Mouse (Mus musculus): ENCODE measurements around the gene Kcnq5. TPM values are rescaled to one million over a fixed set of nuclear protein-coding genes. Genes with fewer than 3 reads are reported as not detected.
A peak's percentile ranks its signal among the peaks of the same experiment; 100 is the strongest.

The Kcnq5 gene
- polyA plus RNA-seq, 1 experiment from 2014 or later = 4.4 TPM

GRCm38 (mm10) chr1:21634013-21634412, 327.7 kb downstream of the Kcnq5 start:
- H3K27ac ChIP-seq (replicated peaks in 1 of 2; ENCODE audit: control insufficient read depth in 1 of 2, insufficient read depth in 1 of 2, low read depth in 2 of 2, low read length in 2 of 2) = no peak overlapping the region
- ATAC-seq (ENCODE audit: insufficient number of reproducible peaks, insufficient read depth, low FRiP score, low read depth) = no peak
- no peak overlapping the region for H3K4me2 ChIP-seq (ENCODE audit: low read length)
- no peaks in the 10 kb centered on the region for H3K27me3 ChIP-seq (ENCODE audit: control insufficient read depth, insufficient read depth, low read length)
- H3K9me3 ChIP-seq (ENCODE audit: control insufficient read depth, low read length) = no peaks in the 10 kb centered on the region
- no peak overlapping the region for H3K4me3 ChIP-seq (ENCODE audit: control insufficient read depth in 1 of 2, insufficient read depth in 1 of 2, low read depth in 1 of 2, low read length in 2 of 2)
- peaks cover 0 to 3% of the 10 kb centered on the region in 2 experiments; a peak in 1 of 4 replicates for H3K4me1 ChIP-seq (ENCODE audit: control insufficient read depth in 2 of 2, insufficient read depth in 2 of 2, low read length in 2 of 2)
- 28% methylated on average over 1 of the region's 1 CpGs for WGBS
- H3K9ac ChIP-seq (ENCODE audit: low read length) = no peak overlapping the region
- no peaks in the 10 kb centered on the region for H3K36me3 ChIP-seq (ENCODE audit: control insufficient read depth, insufficient read depth, low read length)

GRCm38 (mm10) chr1:21622455-21622854, 339.3 kb downstream of the Kcnq5 start:
- WGBS = 90% methylated on average over 2 of the region's 2 CpGs
- Histone ChIP-seq H3K4me1 (ENCODE audit: control insufficient read depth in 2 of 2, insufficient read depth in 2 of 2, low read length in 2 of 2) (no peaks in the 10 kb centered on the region), H3K9me3 (ENCODE audit: control insufficient read depth, low read length) (no peaks in the 10 kb centered on the region), H3K4me2 (ENCODE audit: low read length) (no peak overlapping the region), H3K36me3 (ENCODE audit: control insufficient read depth, insufficient read depth, low read length) (no peaks in the 10 kb centered on the region), H3K9ac (ENCODE audit: low read length) (no peak overlapping the region), H3K27ac (replicated peaks in 1 of 2; ENCODE audit: control insufficient read depth in 1 of 2, insufficient read depth in 1 of 2, low read depth in 2 of 2, low read length in 2 of 2) (no peak overlapping the region), H3K27me3 (ENCODE audit: control insufficient read depth, insufficient read depth, low read length) (no peaks in the 10 kb centered on the region), H3K4me3 (ENCODE audit: control insufficient read depth in 1 of 2, insufficient read depth in 1 of 2, low read depth in 1 of 2, low read length in 2 of 2) (no peak overlapping the region)
- no peak for ATAC-seq (ENCODE audit: insufficient number of reproducible peaks, insufficient read depth, low FRiP score, low read depth)

GRCm38 (mm10) chr1:21622039-21622438, 339.7 kb downstream of the Kcnq5 start:
- WGBS = 68% methylated on average over 1 of the region's 1 CpGs
- Histone ChIP-seq H3K27me3 (ENCODE audit: control insufficient read depth, insufficient read depth, low read length) (no peaks in the 10 kb centered on the region), H3K4me2 (ENCODE audit: low read length) (no peak overlapping the region), H3K36me3 (ENCODE audit: control insufficient read depth, insufficient read depth, low read length) (no peaks in the 10 kb centered on the region), H3K9me3 (ENCODE audit: control insufficient read depth, low read length) (no peaks in the 10 kb centered on the region), H3K27ac (replicated peaks in 1 of 2; ENCODE audit: control insufficient read depth in 1 of 2, insufficient read depth in 1 of 2, low read depth in 2 of 2, low read length in 2 of 2) (no peak overlapping the region), H3K4me1 (ENCODE audit: control insufficient read depth in 2 of 2, insufficient read depth in 2 of 2, low read length in 2 of 2) (no peaks in the 10 kb centered on the region), H3K9ac (ENCODE audit: low read length) (no peak overlapping the region), H3K4me3 (ENCODE audit: control insufficient read depth in 1 of 2, insufficient read depth in 1 of 2, low read depth in 1 of 2, low read length in 2 of 2) (no peak overlapping the region)
- ATAC-seq (ENCODE audit: insufficient number of reproducible peaks, insufficient read depth, low FRiP score, low read depth) = no peak

GRCm38 (mm10) chr1:21618712-21619111, 343.0 kb downstream of the Kcnq5 start:
- H3K4me3 ChIP-seq (ENCODE audit: control insufficient read depth in 1 of 2, insufficient read depth in 1 of 2, low read depth in 1 of 2, low read length in 2 of 2) = no peak overlapping the region
- no peak overlapping the region for H3K9ac ChIP-seq (ENCODE audit: low read length)
- H3K27ac ChIP-seq (replicated peaks in 1 of 2; ENCODE audit: control insufficient read depth in 1 of 2, insufficient read depth in 1 of 2, low read depth in 2 of 2, low read length in 2 of 2) = no peak overlapping the region
- no peaks in the 10 kb centered on the region for H3K27me3 ChIP-seq (ENCODE audit: control insufficient read depth, insufficient read depth, low read length)
- peaks cover 2 to 6% of the 10 kb centered on the region in 2 experiments; a peak in 3 of 4 replicates for H3K4me1 ChIP-seq (ENCODE audit: control insufficient read depth in 2 of 2, insufficient read depth in 2 of 2, low read length in 2 of 2)
- WGBS = 91% methylated on average over 3 of the region's 3 CpGs
- H3K9me3 ChIP-seq (ENCODE audit: control insufficient read depth, low read length) = no peaks in the 10 kb centered on the region
- H3K4me2 ChIP-seq (ENCODE audit: low read length) = no peak overlapping the region
- ATAC-seq (ENCODE audit: insufficient number of reproducible peaks, insufficient read depth, low FRiP score, low read depth) = no peak
- no peaks in the 10 kb centered on the region for H3K36me3 ChIP-seq (ENCODE audit: control insufficient read depth, insufficient read depth, low read length)

DNA sequence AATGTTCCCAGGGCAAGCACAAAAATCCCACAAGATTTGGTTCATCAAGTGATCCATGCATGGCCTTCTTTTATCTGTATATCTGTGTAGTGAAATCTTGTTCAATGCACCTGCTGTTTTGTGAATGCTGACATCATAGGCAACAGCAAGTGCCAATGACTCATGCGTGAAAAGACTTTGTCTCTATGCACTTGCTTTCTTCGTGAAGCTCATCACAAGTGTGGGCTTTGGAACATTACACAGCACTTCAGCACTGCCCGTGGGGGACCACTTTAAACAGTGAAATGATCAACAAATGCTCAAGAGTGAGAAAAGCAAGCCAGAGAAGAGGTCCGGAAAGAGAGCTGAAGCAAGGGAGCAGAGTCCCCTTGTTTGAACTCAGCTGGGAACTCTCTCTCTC, 345.1 kb downstream of the Kcnq5 start:
- Histone ChIP-seq H3K9me3 (ENCODE audit: control insufficient read depth, low read length) (no peaks in the 10 kb centered on the region), H3K27me3 (ENCODE audit: control insufficient read depth, insufficient read depth, low read length) (no peaks in the 10 kb centered on the region), H3K36me3 (ENCODE audit: control insufficient read depth, insufficient read depth, low read length) (no peaks in the 10 kb centered on the region), H3K4me1 (ENCODE audit: control insufficient read depth in 2 of 2, insufficient read depth in 2 of 2, low read length in 2 of 2) (peaks cover 2 to 12% of the 10 kb centered on the region in 2 experiments; a peak in 3 of 4 replicates), H3K27ac (replicated peaks in 1 of 2; ENCODE audit: control insufficient read depth in 1 of 2, insufficient read depth in 1 of 2, low read depth in 2 of 2, low read length in 2 of 2) (no peak overlapping the region), H3K4me3 (ENCODE audit: control insufficient read depth in 1 of 2, insufficient read depth in 1 of 2, low read depth in 1 of 2, low read length in 2 of 2) (no peak overlapping the region), H3K9ac (ENCODE audit: low read length) (no peak overlapping the region), H3K4me2 (ENCODE audit: low read length) (no peak overlapping the region)
- ATAC-seq (ENCODE audit: insufficient number of reproducible peaks, insufficient read depth, low FRiP score, low read depth) = no peak
- 52% methylated on average over 4 of the region's 4 CpGs for WGBS

- ATAC-seq (ENCODE audit: insufficient number of reproducible peaks, insufficient read depth, low FRiP score, low read depth) = peak; percentile 50; the same call in 1 of the 2 replicates
Observed at GRCm38 (mm10) chr1:21613933-21614332, 347.8 kb downstream of the Kcnq5 start.

GRCm38 (mm10) chr1:21604003-21604402, 357.7 kb downstream of the Kcnq5 start:
- H3K27ac ChIP-seq (replicated peaks in 1 of 2; ENCODE audit: control insufficient read depth in 1 of 2, insufficient read depth in 1 of 2, low read depth in 2 of 2, low read length in 2 of 2) = no peak overlapping the region
- H3K9ac ChIP-seq (ENCODE audit: low read length) = no peak overlapping the region
- no peak overlapping the region for H3K4me3 ChIP-seq (ENCODE audit: control insufficient read depth in 1 of 2, insufficient read depth in 1 of 2, low read depth in 1 of 2, low read length in 2 of 2)
- H3K4me1 ChIP-seq (ENCODE audit: control insufficient read depth in 2 of 2, insufficient read depth in 2 of 2, low read length in 2 of 2) = no peaks in the 10 kb centered on the region
- no peak for ATAC-seq (ENCODE audit: insufficient number of reproducible peaks, insufficient read depth, low FRiP score, low read depth)
- no peaks in the 10 kb centered on the region for H3K9me3 ChIP-seq (ENCODE audit: control insufficient read depth, low read length)
- 74% methylated on average over 4 of the region's 4 CpGs for WGBS
- H3K4me2 ChIP-seq (ENCODE audit: low read length) = no peak overlapping the region
- H3K36me3 ChIP-seq (ENCODE audit: control insufficient read depth, insufficient read depth, low read length) = no peaks in the 10 kb centered on the region
- no peaks in the 10 kb centered on the region for H3K27me3 ChIP-seq (ENCODE audit: control insufficient read depth, insufficient read depth, low read length)

More at GRCm38 (mm10) chr1:21613933-21614332, 347.8 kb downstream of the Kcnq5 start:
- H3K4me2 ChIP-seq (ENCODE audit: low read length) = 0 out of 2 replicates have a peak overlapping the region, but pooled peaks have one; percentile 7
- H3K9me3 ChIP-seq (ENCODE audit: control insufficient read depth, low read length) = no peaks in the 10 kb centered on the region
- H3K4me3 ChIP-seq (ENCODE audit: control insufficient read depth in 1 of 2, insufficient read depth in 1 of 2, low read depth in 1 of 2, low read length in 2 of 2) = no peak overlapping the region
- peaks cover 2 to 12% of the 10 kb centered on the region in 2 experiments; a peak in 3 of 4 replicates for H3K4me1 ChIP-seq (ENCODE audit: control insufficient read depth in 2 of 2, insufficient read depth in 2 of 2, low read length in 2 of 2)
- peak overlapping the region in 1 of 2 experiments; percentile 53; a peak in 2 of 4 replicates for H3K27ac ChIP-seq (replicated peaks in 1 of 2; ENCODE audit: control insufficient read depth in 1 of 2, insufficient read depth in 1 of 2, low read depth in 2 of 2, low read length in 2 of 2)
- no peaks in the 10 kb centered on the region for H3K27me3 ChIP-seq (ENCODE audit: control insufficient read depth, insufficient read depth, low read length)
- no peaks in the 10 kb centered on the region for H3K36me3 ChIP-seq (ENCODE audit: control insufficient read depth, insufficient read depth, low read length)
- H3K9ac ChIP-seq (ENCODE audit: low read length) = no peak overlapping the region
- WGBS = 12% methylated on average over 2 of the region's 2 CpGs

DNA sequence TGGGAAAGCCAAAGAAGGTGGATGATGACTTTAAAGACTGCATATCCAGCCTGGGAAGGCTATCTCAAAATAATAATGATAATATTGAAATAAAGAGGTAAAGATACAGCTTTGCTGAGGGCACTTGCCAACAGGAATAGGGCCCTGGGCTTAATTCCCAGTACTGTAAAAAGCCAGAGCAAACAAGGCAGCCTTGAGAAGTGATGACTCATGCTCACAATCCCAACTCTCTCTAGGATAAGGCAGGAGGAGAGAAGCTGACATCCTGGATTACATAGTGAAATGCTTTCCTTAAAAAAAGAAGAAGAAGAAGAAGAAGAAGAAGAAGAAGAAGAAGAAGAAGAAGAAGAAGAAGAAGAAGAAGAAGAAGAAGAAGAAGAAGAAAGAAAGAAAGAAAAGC, 359.2 kb downstream of the Kcnq5 start:
- no peaks in the 10 kb centered on the region for H3K36me3 ChIP-seq (ENCODE audit: control insufficient read depth, insufficient read depth, low read length)
- H3K9me3 ChIP-seq (ENCODE audit: control insufficient read depth, low read length) = no peaks in the 10 kb centered on the region
- H3K4me2 ChIP-seq (ENCODE audit: low read length) = no peak overlapping the region
- H3K4me1 ChIP-seq (ENCODE audit: control insufficient read depth in 2 of 2, insufficient read depth in 2 of 2, low read length in 2 of 2) = no peaks in the 10 kb centered on the region
- no peak for ATAC-seq (ENCODE audit: insufficient number of reproducible peaks, insufficient read depth, low FRiP score, low read depth)
- H3K27me3 ChIP-seq (ENCODE audit: control insufficient read depth, insufficient read depth, low read length) = no peaks in the 10 kb centered on the region
- no peak overlapping the region for H3K4me3 ChIP-seq (ENCODE audit: control insufficient read depth in 1 of 2, insufficient read depth in 1 of 2, low read depth in 1 of 2, low read length in 2 of 2)
- no peak overlapping the region for H3K27ac ChIP-seq (replicated peaks in 1 of 2; ENCODE audit: control insufficient read depth in 1 of 2, insufficient read depth in 1 of 2, low read depth in 2 of 2, low read length in 2 of 2)
- H3K9ac ChIP-seq (ENCODE audit: low read length) = no peak overlapping the region
